Comparison of ENCODE assay signal across 8 mouse cellular contexts in the genomic region with DNA sequence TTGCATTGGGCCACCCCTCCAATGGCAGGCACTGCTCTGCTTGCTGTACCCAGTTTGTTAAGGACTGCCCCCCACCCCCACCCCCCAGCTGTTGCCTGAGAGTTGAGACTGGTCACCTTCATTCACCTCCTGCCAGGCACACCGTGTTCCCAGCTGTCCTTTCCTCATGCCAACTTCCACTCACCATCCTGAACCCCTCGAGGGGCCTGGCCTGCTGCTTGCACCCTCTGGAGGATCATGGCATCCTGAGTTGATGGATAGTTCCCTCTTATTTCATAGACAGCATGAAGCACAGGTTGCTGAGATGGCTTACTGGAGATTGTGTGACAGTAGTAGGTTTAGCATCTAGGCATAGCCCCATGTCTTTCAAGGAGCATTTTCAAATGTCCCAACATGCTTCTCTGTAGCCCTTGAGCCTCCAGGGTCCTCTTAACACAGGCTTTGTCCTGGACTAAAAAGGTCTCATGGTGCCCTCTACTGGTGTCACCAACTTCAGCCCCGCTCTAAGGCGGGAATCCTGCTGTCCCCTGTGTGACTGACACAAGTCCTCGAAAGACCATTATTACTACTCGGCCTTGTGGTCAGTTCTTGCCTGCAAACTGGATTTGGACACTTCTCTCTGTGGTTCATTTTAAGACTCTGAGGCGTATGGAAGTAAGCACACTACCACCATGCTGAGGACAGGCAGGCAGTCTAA. TPM values are rescaled to one million over a fixed set of nuclear protein-coding genes. Genes with fewer than 3 reads are reported as not detected.
DNase-seq lines count a peak whose midpoint lies in the region; ATAC-seq and TF ChIP-seq lines count a peak whose summit lies in the region.

No protein-coding gene starts in this region.

- H3K4me2 ChIP-seq in forebrain, embryonic 15.5 days (replicated peaks), result no peak overlapping the region
- no peak overlapping the region for H3K4me2 ChIP-seq in hindbrain, embryonic 16.5 days (ENCODE audit: low read length)

- TF ChIP-seq CTCF in bone marrow, adult 2 months (IDR thresholded peaks at IDR 0.05; ENCODE audit: control insufficient read depth, insufficient read depth, low read length), result peak; percentile 62
- TF ChIP-seq CTCF in left cerebral cortex, adult 2 months (IDR thresholded peaks at IDR 0.05), result peak; percentile 80

- peak; percentile 44 for DNase-seq in Muller cell, postnatal 12 days (ENCODE audit: inconsistent ontology term)
- peak; percentile 66 to 67 for DNase-seq in left cerebral cortex, adult 2 months (ENCODE audit: extremely low spot score in 1 of 2, low spot score in 2 of 2)
- peak; percentile 65 to 79 for DNase-seq in lung, postnatal 4 days
- peak; percentile 72 to 76 for DNase-seq in right cerebral cortex, adult 2 months (ENCODE audit: low spot score in 2 of 2)
- DNase-seq in MN1 (ENCODE audit: low spot score), result no peak

- TF ChIP-seq POLR2A in bone marrow, adult 2 months (IDR thresholded peaks at IDR 0.05; ENCODE audit: borderline replicate concordance, control insufficient read depth, low read depth, low read length), result no peak

- 28% methylated on average over 7 of the region's 7 CpGs for WGBS in bone marrow, adult 2 months
- 29% methylated on average over 7 of the region's 7 CpGs for WGBS in forebrain, embryonic 15.5 days
- WGBS in hindbrain, embryonic 16.5 days, result 30% methylated on average over 7 of the region's 7 CpGs

- H3K4me3 ChIP-seq in bone marrow, adult 2 months (replicated peaks; ENCODE audit: control insufficient read depth, low read depth, low read length), result no peak overlapping the region
- H3K4me3 ChIP-seq in forebrain, embryonic 15.5 days, result no peak overlapping the region
- no peak overlapping the region for H3K4me3 ChIP-seq in hindbrain, embryonic 16.5 days (ENCODE audit: low read length)
- no peak overlapping the region for H3K4me3 ChIP-seq in left cerebral cortex, adult 2 months

- no peaks in the 10 kb centered on the region for H3K36me3 ChIP-seq in forebrain, embryonic 15.5 days
- H3K36me3 ChIP-seq in hindbrain, embryonic 16.5 days (ENCODE audit: control insufficient read depth, insufficient read depth, low read length), result no peaks in the 10 kb centered on the region

- H3K9me3 ChIP-seq in forebrain, embryonic 15.5 days, result no peaks in the 10 kb centered on the region
- H3K9me3 ChIP-seq in hindbrain, embryonic 16.5 days (ENCODE audit: control insufficient read depth, low read length), result no peaks in the 10 kb centered on the region

- H3K27ac ChIP-seq in bone marrow, adult 2 months (ENCODE audit: control insufficient read depth, insufficient read depth, low read depth, low read length, poor library complexity), result no peak overlapping the region
- no peak overlapping the region; the same call in 1 of the 2 replicates for H3K27ac ChIP-seq in forebrain, embryonic 15.5 days (replicated peaks)
- 0 out of 2 replicates have a peak overlapping the region, but pooled peaks have one; percentile 10 for H3K27ac ChIP-seq in hindbrain, embryonic 16.5 days (ENCODE audit: low read depth, low read length)
- H3K27ac ChIP-seq in left cerebral cortex, adult 2 months, result no peak overlapping the region

- ATAC-seq in forebrain, embryonic 15.5 days (replicated peaks), result peak; percentile 50
- peak; percentile 63 for ATAC-seq in hindbrain, embryonic 16.5 days

- intact Hi-C loops in left cerebral cortex, adult 2 months (cut with DNase I), result loop anchor here (1.0 to 5.0 kb wide), 2 partner anchors 56 to 163 kb away; a partner anchor contains a TSS

- no peaks in the 10 kb centered on the region for H3K4me1 ChIP-seq in bone marrow, adult 2 months (ENCODE audit: control insufficient read depth, insufficient read depth, low read length)
- peaks cover 75% of the 10 kb centered on the region for H3K4me1 ChIP-seq in forebrain, embryonic 15.5 days
- peaks cover 22% of the 10 kb centered on the region for H3K4me1 ChIP-seq in hindbrain, embryonic 16.5 days (ENCODE audit: control insufficient read depth, insufficient read depth, low read depth, low read length)

- H3K9ac ChIP-seq in forebrain, embryonic 15.5 days (replicated peaks), result no peak overlapping the region
- H3K9ac ChIP-seq in hindbrain, embryonic 16.5 days (ENCODE audit: low read depth, low read length), result no peak overlapping the region

- no peaks in the 10 kb centered on the region for H3K27me3 ChIP-seq in forebrain, embryonic 15.5 days
- no peaks in the 10 kb centered on the region for H3K27me3 ChIP-seq in hindbrain, embryonic 16.5 days (replicated peaks; ENCODE audit: control insufficient read depth, insufficient read depth, low read length)

RNA-seq across cellular contexts. Expression of a gene that starts 54.9 kb away (rescaled TPM):
- 11.6 and 14.4 TPM in 2 replicates for polyA plus RNA-seq in bone marrow, adult 2 months (2011; ENCODE audit: insufficient read depth, insufficient read length, low replicate concordance, missing spikeins)
- polyA plus RNA-seq in forebrain, embryonic 15.5 days (2015; fragmentation: Nextera tagmentation; extraction: Ambion mirVana), result 50.1 and 52.6 TPM in 2 replicates
- polyA plus RNA-seq in hindbrain, embryonic 16.5 days (2015; fragmentation: Nextera tagmentation; extraction: Ambion mirVana), result 17.1 and 18.2 TPM in 2 replicates
- 10 to 100 TPM; 15.4 to 23.7 TPM for total RNA-seq in left cerebral cortex, adult 2 months (2021)
